Mouse (Mus musculus) B cell, adult 2 months (primary cell): ENCODE measurements at regions not wholly inside any gene's neighbourhood (a gene's known extent, or its start where the extent isn't known, plus 50 kb on each side); places are given as distances from the start of the nearest gene placed in this dataset.

Experiments
- DNase-seq, 2 experiments: peaks; one replicate each; pipeline ENCODE4 v3.0.0; 2022

- no peak for DNase-seq
These were observed 250.0 kb upstream of the Prok2 start for GRCm38 (mm10) chr6:99976144-99976543.

- DNase-seq, result no peak
These were observed 249.3 kb upstream of the Prok2 start for GRCm38 (mm10) chr6:99975486-99975885.

GRCm38 (mm10) chr6:99974464-99974863 lies 248.3 kb upstream of the Prok2 start:
- DNase-seq, result no peak

GRCm38 (mm10) chr6:99971376-99971775 lies 245.2 kb upstream of the Prok2 start:
- DNase-seq, result no peak

- no peak for DNase-seq
These were observed 242.7 kb upstream of the Prok2 start for GRCm38 (mm10) chr6:99968889-99969288.

GRCm38 (mm10) chr6:99967465-99967864 lies 241.3 kb upstream of the Prok2 start:
- DNase-seq, result no peak

- DNase-seq, result no peak
These were observed 238.3 kb upstream of the Prok2 start for GRCm38 (mm10) chr6:99964540-99964939.

- DNase-seq, result no peak
These were observed 237.8 kb upstream of the Prok2 start for GRCm38 (mm10) chr6:99964007-99964406.

GRCm38 (mm10) chr6:99959371-99959770 lies 233.2 kb upstream of the Prok2 start:
- DNase-seq, result no peak

- no peak for DNase-seq
These were observed 228.9 kb upstream of the Prok2 start for GRCm38 (mm10) chr6:99954832-99955830.

- DNase-seq, result no peak
These were observed 228.0 kb upstream of the Prok2 start for GRCm38 (mm10) chr6:99953980-99954776.

- no peak for DNase-seq
These were observed 224.6 kb upstream of the Prok2 start for GRCm38 (mm10) chr6:99950811-99951210.

GRCm38 (mm10) chr6:99946917-99947316 lies 220.7 kb upstream of the Prok2 start:
- no peak for DNase-seq

- no peak for DNase-seq
These were observed 220.3 kb upstream of the Prok2 start for GRCm38 (mm10) chr6:99946481-99946880.

- no peak for DNase-seq
These were observed 219.5 kb upstream of the Prok2 start for GRCm38 (mm10) chr6:99945691-99946090.

GRCm38 (mm10) chr6:99942958-99943357 lies 216.8 kb upstream of the Prok2 start:
- DNase-seq, result no peak

- no peak for DNase-seq
These were observed 213.9 kb upstream of the Prok2 start for GRCm38 (mm10) chr6:99940118-99940517.

GRCm38 (mm10) chr6:99939382-99939781 lies 213.2 kb upstream of the Prok2 start:
- no peak for DNase-seq

- no peak for DNase-seq
These were observed 212.8 kb upstream of the Prok2 start for GRCm38 (mm10) chr6:99938949-99939348.

GRCm38 (mm10) chr6:99936716-99937115 lies 210.5 kb upstream of the Prok2 start:
- DNase-seq, result no peak

GRCm38 (mm10) chr6:99935373-99935772 lies 209.2 kb upstream of the Prok2 start:
- DNase-seq, result no peak

GRCm38 (mm10) chr6:99934394-99934793 lies 208.2 kb upstream of the Prok2 start:
- DNase-seq, result no peak

- DNase-seq, result no peak
These were observed 207.2 kb upstream of the Prok2 start for GRCm38 (mm10) chr6:99933404-99933803.

- no peak for DNase-seq
These were observed 206.7 kb upstream of the Prok2 start for GRCm38 (mm10) chr6:99932923-99933322.
